Mouse (Mus musculus) stomach, embryonic 14.5 days (tissue): ENCODE measurements around the gene Nampt. TPM values are rescaled to one million over a fixed set of nuclear protein-coding genes. Genes with fewer than 3 reads are reported as not detected.

ENCODE experiments used
- ATAC-seq: fragments of 200-750 bp; cut with Nextera tagmentation; 2 replicates; pipeline ENCODE4 v1.8.0; 2017; ENCODE audit warnings: low read depth, moderate TSS enrichment; ENCODE audit not compliant: insufficient number of reproducible peaks, insufficient read depth, low FRiP score
- H3K27ac ChIP-seq: fragments of 300-500 bp; sonication (generic); 2 replicates; pipeline ENCODE4 v1.5.1; 2014; ENCODE audit warnings: mild to moderate bottlenecking, low read length, moderate library complexity, mixed read lengths
- H3K27me3 ChIP-seq: fragments of 300-500 bp; sonication (generic); 2 replicates; pipeline ENCODE4 v1.6.1; 2014; ENCODE audit warnings: low read length, control low read depth, mixed read lengths; ENCODE audit not compliant: control insufficient read depth, insufficient read depth
- H3K36me3 ChIP-seq: fragments of 300-500 bp; sonication (generic); 2 replicates; pipeline ENCODE4 v1.6.1; 2014; ENCODE audit warnings: mild to moderate bottlenecking, control low read depth, low read length, moderate library complexity, mixed read lengths; ENCODE audit not compliant: control insufficient read depth, insufficient read depth
- H3K4me1 ChIP-seq: fragments of 300-500 bp; sonication (generic); 2 replicates; pipeline ENCODE4 v1.6.1; 2014; ENCODE audit warnings: low read length, control low read depth, mixed read lengths; ENCODE audit not compliant: control insufficient read depth, insufficient read depth
- H3K4me2 ChIP-seq: fragments of 300-500 bp; sonication (generic); replicated peaks from 2 replicates; pipeline ENCODE4 v1.6.1; 2014; ENCODE audit warnings: low read depth, low read length, control low read depth
- H3K4me3 ChIP-seq: fragments of 300-500 bp; sonication (generic); 2 replicates; pipeline ENCODE4 v1.5.1; 2014; ENCODE audit warnings: low read depth, low read length, control low read depth
- H3K9ac ChIP-seq: fragments of 300-500 bp; sonication (generic); replicated peaks from 2 replicates; pipeline ENCODE4 v1.6.1; 2014; ENCODE audit warnings: low read depth, mild to moderate bottlenecking, control low read depth, low read length, moderate library complexity, mixed read lengths
- H3K9me3 ChIP-seq: fragments of 300-500 bp; sonication (generic); 2 replicates; pipeline ENCODE4 v1.6.1; 2016; ENCODE audit warnings: low read depth, low read length, control low read depth; ENCODE audit not compliant: control insufficient read depth
- WGBS: fragments of 180-500 bp; shearing (Covaris S2); extraction: QIAGEN DNeasy Blood & Tissue Kit; methylation state at CpG from one replicate; pipeline ENCODE4 v1.1.7; 2014; 5-methylcytosine and 5-hydroxymethylcytosine counted together
- polyA plus RNA-seq: library from polyadenylated mRNA; unstranded; fragments of >200 nt; fragmentation: Nextera tagmentation; extraction: Ambion mirVana; gene quantifications from 2 replicates; pipeline ENCODE4 v1.2.1, GENCODE M21; 2014

Gene Nampt
- polyA plus RNA-seq, 1 experiment from 2014 or later: 27.2 TPM

DNA sequence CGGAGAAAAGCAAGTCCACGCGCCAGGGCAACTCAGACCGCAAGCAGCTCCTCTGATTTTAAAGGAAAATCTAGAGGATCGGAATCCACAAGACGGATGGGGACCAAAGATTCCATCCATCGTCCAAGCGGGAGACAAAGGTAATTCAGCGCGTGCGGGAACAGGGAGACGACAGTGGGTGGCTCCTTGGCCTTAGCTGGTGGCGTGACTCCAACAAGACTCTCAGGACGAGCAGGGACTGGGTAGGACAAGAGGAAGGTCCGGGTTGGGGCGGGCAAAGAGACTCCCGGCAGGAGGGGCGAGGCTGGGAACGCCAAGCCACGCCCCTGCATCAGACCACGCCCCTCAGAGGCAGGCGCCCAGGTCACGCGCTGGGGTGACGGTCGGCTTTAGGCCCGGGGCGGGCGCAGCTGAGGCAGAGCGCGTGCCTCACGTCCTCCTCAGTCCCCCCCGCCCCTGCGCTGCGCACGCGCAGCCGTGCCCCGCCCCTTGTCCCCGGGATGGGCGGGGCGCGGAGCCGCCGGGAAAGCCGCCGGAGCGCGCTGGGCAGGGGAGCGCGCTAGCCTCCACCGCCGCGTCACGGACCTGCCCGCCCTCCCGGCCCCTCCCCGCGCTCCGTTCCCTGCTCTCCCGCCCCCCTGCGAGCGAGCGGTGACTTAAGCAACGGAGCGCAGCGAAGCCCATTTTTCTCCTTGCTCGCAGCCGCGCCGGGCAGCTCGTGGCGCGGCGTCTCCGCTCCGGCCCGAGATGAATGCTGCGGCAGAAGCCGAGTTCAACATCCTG is 669 bp downstream of the Nampt start:
- Histone ChIP-seq H3K36me3 (no peaks in the 10 kb centered on the region; the same call in 1 of the 2 replicates), H3K27me3 (no peaks in the 10 kb centered on the region), H3K4me2 (peak overlapping the region; percentile 63), H3K4me3 (peak overlapping the region; percentile 67), H3K27ac (peak overlapping the region; percentile 98), H3K4me1 (0 out of 2 replicates have a peak, but pooled peaks cover 3% of the 10 kb centered on the region), H3K9me3 (no peaks in the 10 kb centered on the region), H3K9ac (peak overlapping the region; percentile 62)
- under 1% methylated on average over 62 of the region's 80 CpGs for WGBS
- ATAC-seq: peak; percentile 97

DNA sequence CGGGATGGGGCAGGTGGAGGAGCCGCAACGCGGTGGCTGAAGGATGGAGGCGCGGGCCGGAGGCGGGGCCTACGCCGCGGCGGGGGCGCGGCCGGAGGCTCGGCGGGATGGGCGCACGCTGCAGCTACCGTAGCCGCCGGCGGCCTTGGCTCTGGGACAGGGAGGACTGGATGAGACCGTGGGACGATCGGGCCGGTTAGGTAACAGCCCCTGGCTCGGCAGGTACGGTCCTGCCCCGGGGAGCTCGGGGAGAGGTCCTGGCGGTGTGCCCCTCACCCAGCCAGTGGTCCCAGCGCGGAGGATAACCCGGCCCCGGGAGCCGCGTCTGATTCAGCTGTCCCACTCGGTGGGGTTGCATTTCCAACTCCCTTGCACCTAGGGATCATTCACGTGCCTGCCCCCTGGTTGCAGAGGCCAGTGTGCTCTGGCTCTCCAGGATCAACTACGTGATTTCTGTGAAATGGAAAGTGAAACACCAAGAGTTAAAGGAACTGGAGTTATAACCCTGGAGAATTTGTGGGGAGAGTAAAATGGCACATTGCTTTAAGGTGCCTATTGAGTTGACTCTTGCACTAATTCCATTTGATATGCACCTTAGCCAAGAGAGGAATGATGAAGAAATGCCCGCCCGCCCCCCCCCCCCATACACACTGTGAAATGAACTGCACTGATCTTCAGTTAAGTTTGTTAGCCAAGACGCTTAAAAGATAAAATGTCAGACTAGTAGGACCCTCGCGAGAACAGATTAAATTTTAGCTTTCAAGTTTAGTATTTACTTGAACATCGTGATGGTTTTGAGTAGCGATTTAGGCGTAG is 1.6 kb downstream of the Nampt start:
- Histone ChIP-seq H3K9me3 (no peaks in the 10 kb centered on the region), H3K4me3 (peak overlapping the region; percentile 67), H3K4me1 (0 out of 2 replicates have a peak, but pooled peaks cover 3% of the 10 kb centered on the region), H3K27ac (peak overlapping the region; percentile 93), H3K36me3 (no peaks in the 10 kb centered on the region; the same call in 1 of the 2 replicates), H3K9ac (peak overlapping the region; percentile 62), H3K4me2 (peak overlapping the region; percentile 54), H3K27me3 (no peaks in the 10 kb centered on the region)
- ATAC-seq: peak; percentile 79
- WGBS: 2% methylated on average over 35 of the region's 49 CpGs

- Histone ChIP-seq H3K36me3 (no peaks in the 10 kb centered on the region; the same call in 1 of the 2 replicates), H3K9ac (no peak overlapping the region), H3K4me2 (peak overlapping the region; percentile 54), H3K27me3 (no peaks in the 10 kb centered on the region), H3K4me3 (peak overlapping the region; percentile 67), H3K27ac (no peak overlapping the region), H3K4me1 (0 out of 2 replicates have a peak, but pooled peaks cover 3% of the 10 kb centered on the region), H3K9me3 (no peaks in the 10 kb centered on the region)
- 41% methylated on average over 2 of the region's 2 CpGs for WGBS
- no peak for ATAC-seq
These were observed 2.2 kb downstream of the Nampt start for GRCm38 (mm10) chr12:32821504-32822011.

DNA sequence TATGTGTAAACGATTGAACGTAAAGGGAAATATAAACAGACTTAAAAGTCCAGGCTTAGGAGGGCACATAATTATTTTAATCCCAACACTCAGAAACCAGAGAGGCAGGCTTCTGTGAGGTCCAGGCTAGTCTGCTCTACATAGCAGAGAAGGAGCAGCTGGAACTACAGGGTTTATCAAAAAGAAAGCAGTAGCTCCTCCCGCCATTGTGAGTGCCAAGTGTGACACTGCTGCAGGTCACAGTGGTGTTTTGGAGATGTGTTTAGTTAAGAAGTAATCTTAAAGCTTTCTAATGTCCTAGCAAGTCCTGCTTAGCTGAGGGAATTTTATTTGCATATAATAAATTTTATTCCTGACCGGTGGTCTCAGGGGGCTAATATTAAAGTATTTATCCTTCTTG is 2.7 kb downstream of the Nampt start:
- Histone ChIP-seq H3K9me3 (no peaks in the 10 kb centered on the region), H3K27ac (peak overlapping the region; percentile 23; the same call in 1 of the 2 replicates), H3K9ac (no peak overlapping the region), H3K4me2 (no peak overlapping the region), H3K36me3 (no peaks in the 10 kb centered on the region; the same call in 1 of the 2 replicates), H3K4me3 (no peak overlapping the region), H3K4me1 (0 out of 2 replicates have a peak, but pooled peaks cover 3% of the 10 kb centered on the region), H3K27me3 (no peaks in the 10 kb centered on the region)
- 30% methylated on average over 4 of the region's 4 CpGs for WGBS
- no peak for ATAC-seq

GRCm38 (mm10) chr12:32824586-32824985 is 5.2 kb downstream of the Nampt start:
- no peak overlapping the region for H3K4me3 ChIP-seq
- WGBS: 89% methylated on average over 6 of the region's 6 CpGs
- H3K4me2 ChIP-seq: no peak overlapping the region
- H3K9ac ChIP-seq: no peak overlapping the region
- no peak overlapping the region for H3K27ac ChIP-seq
- no peaks in the 10 kb centered on the region for H3K27me3 ChIP-seq
- no peak for ATAC-seq
- H3K4me1 ChIP-seq: 0 out of 2 replicates have a peak, but pooled peaks cover 3% of the 10 kb centered on the region
- no peaks in the 10 kb centered on the region for H3K9me3 ChIP-seq
- H3K36me3 ChIP-seq: no peaks in the 10 kb centered on the region; the same call in 1 of the 2 replicates

- no peak for ATAC-seq
- Histone ChIP-seq H3K9me3 (no peaks in the 10 kb centered on the region), H3K4me2 (no peak overlapping the region), H3K27ac (no peak overlapping the region), H3K27me3 (no peaks in the 10 kb centered on the region), H3K9ac (no peak overlapping the region), H3K36me3 (no peaks in the 10 kb centered on the region; the same call in 1 of the 2 replicates), H3K4me1 (0 out of 2 replicates have a peak, but pooled peaks cover 2% of the 10 kb centered on the region), H3K4me3 (no peak overlapping the region)
- 44% methylated on average over 3 of the region's 3 CpGs for WGBS
These were observed 7.6 kb downstream of the Nampt start for GRCm38 (mm10) chr12:32826971-32827370.

DNA sequence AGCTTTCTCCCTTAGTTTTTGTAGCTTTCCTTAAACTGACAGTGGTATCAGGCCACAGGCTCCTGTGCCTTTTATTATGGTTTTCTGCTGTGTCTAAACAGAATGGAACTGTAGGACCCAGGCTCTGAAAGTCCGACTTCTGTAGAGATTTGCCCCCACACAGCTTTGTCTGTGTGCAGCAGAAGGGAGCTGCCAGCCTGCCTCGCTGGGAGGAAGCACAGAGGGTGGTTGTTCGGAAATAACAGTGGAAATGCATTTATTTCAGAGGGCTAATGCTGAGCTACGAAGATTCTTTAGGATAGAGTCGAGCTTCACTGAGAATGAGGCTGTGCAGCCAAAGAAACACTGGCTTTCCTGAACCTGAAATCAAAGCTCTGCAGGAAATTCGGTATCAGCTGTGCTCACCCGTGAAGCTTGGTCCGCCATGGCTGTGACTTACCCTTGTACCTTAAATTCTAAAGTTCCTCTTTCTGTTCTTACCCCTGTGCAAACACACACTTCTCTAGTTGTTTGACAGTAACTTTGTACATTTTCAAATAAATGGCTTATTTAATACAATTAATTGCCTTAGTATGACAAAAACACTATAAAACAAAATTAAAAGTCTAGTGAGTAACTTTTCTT is 8.9 kb downstream of the Nampt start:
- Histone ChIP-seq H3K4me1 (no peaks in the 10 kb centered on the region), H3K36me3 (peaks cover 3% of the 10 kb centered on the region; the same call in 1 of the 2 replicates), H3K4me2 (no peak overlapping the region), H3K4me3 (no peak overlapping the region), H3K9me3 (no peaks in the 10 kb centered on the region), H3K9ac (no peak overlapping the region), H3K27me3 (no peaks in the 10 kb centered on the region), H3K27ac (no peak overlapping the region)
- WGBS: 70% methylated on average over 8 of the region's 8 CpGs
- ATAC-seq: no peak
